ENCODE assay signal across 13 mouse cellular contexts in genomic region chr14:55028333-55028835, GRCm38 (mm10). TPM values are rescaled to one million over a fixed set of nuclear protein-coding genes. Genes with fewer than 3 reads are reported as not detected.
DNase-seq lines count a peak whose midpoint lies in the region; ATAC-seq and TF ChIP-seq lines count a peak whose summit lies in the region.
"Had no signal": no experiment of that assay in that cellular context is flagged by ENCODE, and none has a peak within 500 bp of the region (broad histone marks: within the 10 kb centered on the region; RNA-seq: fewer than 3 reads in every experiment).

No protein-coding gene starts in this region.

- H3K9me3 ChIP-seq in intestine, embryonic 14.5 days (ENCODE audit: control insufficient read depth, low read length) = no peaks in the 10 kb centered on the region
- H3K9me3 ChIP-seq in intestine, postnatal 0 days (ENCODE audit: control insufficient read depth) = no peaks in the 10 kb centered on the region
- H3K9me3 ChIP-seq in embryonic facial prominence, embryonic 14.5 days (ENCODE audit: control insufficient read depth, low read length) = no peaks in the 10 kb centered on the region
- H3K9me3 ChIP-seq in hindbrain, embryonic 16.5 days (ENCODE audit: control insufficient read depth, low read length) = no peaks in the 10 kb centered on the region
- no peaks in the 10 kb centered on the region for H3K9me3 ChIP-seq in neural tube, embryonic 11.5 days (ENCODE audit: control insufficient read depth, low read length)
- H3K9me3 ChIP-seq: heart, embryonic 13.5 days; limb, embryonic 15.5 days had no signal

- DNase-seq in intestine, embryonic 14.5 days (ENCODE audit: low spot score) = no peak
- peak; percentile 27 for DNase-seq in embryonic facial prominence, embryonic 14.5 days (ENCODE audit: low spot score)
- peak; percentile 71 for DNase-seq in neural tube, embryonic 11.5 days (ENCODE audit: low spot score)
- no peak for DNase-seq in lung, postnatal 25 days (ENCODE audit: low spot score)
- DNase-seq in left cerebral cortex, postnatal 10 days (ENCODE audit: extremely low spot score in 1 of 2, low spot score in 2 of 2) = no peak
- DNase-seq in urinary bladder, postnatal 4 days (ENCODE audit: low spot score in 2 of 2) = no peak

- ATAC-seq in intestine, embryonic 14.5 days (replicated peaks; ENCODE audit: low FRiP score, low TSS enrichment, low read depth) = peak; percentile 39; the same call in 1 of the 2 replicates
- ATAC-seq in intestine, postnatal 0 days = no peak
- ATAC-seq in embryonic facial prominence, embryonic 14.5 days (ENCODE audit: low read depth) = peak; percentile 26; the same call in 1 of the 2 replicates
- ATAC-seq in hindbrain, embryonic 16.5 days = peak; percentile 77
- peak; percentile 75 for ATAC-seq in neural tube, embryonic 11.5 days (ENCODE audit: insufficient read depth, low FRiP score, low TSS enrichment)

- intact Hi-C loops in left cerebral cortex, postnatal 10 days (cut with DNase I) = loop anchor here (5.0 kb wide), 2 partner anchors 34 to 49 kb away; no protein-coding TSS in a partner anchor

- H3K27me3 ChIP-seq in intestine, embryonic 14.5 days (replicated peaks; ENCODE audit: control insufficient read depth, insufficient read depth, low read length) = no peaks in the 10 kb centered on the region
- H3K27me3 ChIP-seq in intestine, postnatal 0 days (replicated peaks; ENCODE audit: control insufficient read depth, insufficient read depth, low read length) = no peaks in the 10 kb centered on the region
- H3K27me3 ChIP-seq in embryonic facial prominence, embryonic 14.5 days (replicated peaks; ENCODE audit: control insufficient read depth, insufficient read depth, low read length) = no peaks in the 10 kb centered on the region
- H3K27me3 ChIP-seq in hindbrain, embryonic 16.5 days (replicated peaks; ENCODE audit: control insufficient read depth, insufficient read depth, low read length) = no peaks in the 10 kb centered on the region
- no peaks in the 10 kb centered on the region for H3K27me3 ChIP-seq in neural tube, embryonic 11.5 days (ENCODE audit: control insufficient read depth, insufficient read depth, low read length)
- H3K27me3 ChIP-seq: heart, embryonic 13.5 days; limb, embryonic 15.5 days had no signal

- TF ChIP-seq CTCF in intestine, postnatal 0 days (IDR thresholded peaks at IDR 0.05; ENCODE audit: low read depth) = no peak

- 24% methylated on average over 5 of the region's 5 CpGs for WGBS in intestine, embryonic 14.5 days
- WGBS in intestine, postnatal 0 days = 51% methylated on average over 4 of the region's 5 CpGs
- 1% methylated on average over 5 of the region's 5 CpGs for WGBS in embryonic facial prominence, embryonic 14.5 days
- 9% methylated on average over 5 of the region's 5 CpGs for WGBS in hindbrain, embryonic 16.5 days
- WGBS in neural tube, embryonic 11.5 days = 11% methylated on average over 5 of the region's 5 CpGs

- peaks cover 15% of the 10 kb centered on the region for H3K4me1 ChIP-seq in intestine, embryonic 14.5 days (replicated peaks; ENCODE audit: control insufficient read depth, insufficient read depth, low read length)
- H3K4me1 ChIP-seq in intestine, postnatal 0 days (replicated peaks; ENCODE audit: control insufficient read depth, insufficient read depth, low read length) = no peaks in the 10 kb centered on the region
- peaks cover 6% of the 10 kb centered on the region; the same call in 1 of the 2 replicates for H3K4me1 ChIP-seq in embryonic facial prominence, embryonic 14.5 days (ENCODE audit: control insufficient read depth, insufficient read depth, low read length)
- H3K4me1 ChIP-seq in hindbrain, embryonic 16.5 days (ENCODE audit: control insufficient read depth, insufficient read depth, low read depth, low read length) = peaks cover 28% of the 10 kb centered on the region
- peaks cover 7% of the 10 kb centered on the region; the same call in 1 of the 2 replicates for H3K4me1 ChIP-seq in neural tube, embryonic 11.5 days (ENCODE audit: control insufficient read depth, insufficient read depth, low read length)

- no peak overlapping the region for H3K27ac ChIP-seq in intestine, embryonic 14.5 days (ENCODE audit: low read depth)
- H3K27ac ChIP-seq in intestine, postnatal 0 days (ENCODE audit: low read depth, low read length) = no peak overlapping the region
- H3K27ac ChIP-seq in embryonic facial prominence, embryonic 14.5 days (replicated peaks; ENCODE audit: low read depth, low read length) = no peak overlapping the region; the same call in 1 of the 2 replicates
- peak overlapping the region; percentile 88 for H3K27ac ChIP-seq in hindbrain, embryonic 16.5 days (ENCODE audit: low read depth, low read length)
- H3K27ac ChIP-seq in neural tube, embryonic 11.5 days (ENCODE audit: low read depth, low read length) = peak overlapping the region; percentile 81
- H3K27ac ChIP-seq: heart, embryonic 13.5 days; kidney, postnatal 0 days; limb, embryonic 15.5 days had no signal

- H3K4me2 ChIP-seq in intestine, embryonic 14.5 days (ENCODE audit: low read length) = peak overlapping the region; percentile 29; the same call in 1 of the 2 replicates
- H3K4me2 ChIP-seq in intestine, postnatal 0 days (replicated peaks; ENCODE audit: low read depth) = no peak overlapping the region
- H3K4me2 ChIP-seq in embryonic facial prominence, embryonic 14.5 days (ENCODE audit: low read depth, low read length) = peak overlapping the region; percentile 24
- H3K4me2 ChIP-seq in hindbrain, embryonic 16.5 days (ENCODE audit: low read length) = peak overlapping the region; percentile 45
- H3K4me2 ChIP-seq in neural tube, embryonic 11.5 days (ENCODE audit: low read depth) = peak overlapping the region; percentile 13; the same call in 1 of the 2 replicates
- H3K4me2 ChIP-seq: heart, embryonic 13.5 days; limb, embryonic 15.5 days had no signal

- H3K36me3 ChIP-seq in intestine, embryonic 14.5 days (ENCODE audit: control insufficient read depth, insufficient read depth, low read length) = peaks cover 19% of the 10 kb centered on the region
- H3K36me3 ChIP-seq in intestine, postnatal 0 days (ENCODE audit: control insufficient read depth, insufficient read depth) = peaks cover 22% of the 10 kb centered on the region
- peaks cover 24% of the 10 kb centered on the region for H3K36me3 ChIP-seq in embryonic facial prominence, embryonic 14.5 days (ENCODE audit: control insufficient read depth, insufficient read depth, low read length)
- peaks cover 3% of the 10 kb centered on the region; the same call in 1 of the 2 replicates for H3K36me3 ChIP-seq in hindbrain, embryonic 16.5 days (ENCODE audit: control insufficient read depth, insufficient read depth, low read length)
- no peaks in the 10 kb centered on the region for H3K36me3 ChIP-seq in neural tube, embryonic 11.5 days (ENCODE audit: control insufficient read depth, insufficient read depth, low read length)

- no peak overlapping the region for H3K9ac ChIP-seq in intestine, embryonic 14.5 days (ENCODE audit: low read length)
- H3K9ac ChIP-seq in intestine, postnatal 0 days (ENCODE audit: low read depth, low read length) = no peak overlapping the region
- 0 out of 2 replicates have a peak overlapping the region, but pooled peaks have one; percentile 19 for H3K9ac ChIP-seq in embryonic facial prominence, embryonic 14.5 days (ENCODE audit: low read depth, low read length)
- peak overlapping the region; percentile 41; the same call in 1 of the 2 replicates for H3K9ac ChIP-seq in hindbrain, embryonic 16.5 days (ENCODE audit: low read depth, low read length)
- peak overlapping the region; percentile 20 for H3K9ac ChIP-seq in neural tube, embryonic 11.5 days (ENCODE audit: low read length)
- H3K9ac ChIP-seq: heart, embryonic 13.5 days; limb, embryonic 15.5 days had no signal

- no peak overlapping the region for H3K4me3 ChIP-seq in intestine, embryonic 14.5 days (ENCODE audit: low read depth, low read length)
- H3K4me3 ChIP-seq in intestine, postnatal 0 days (ENCODE audit: low read depth, low read length) = no peak overlapping the region
- H3K4me3 ChIP-seq in embryonic facial prominence, embryonic 14.5 days (ENCODE audit: low read depth, low read length) = no peak overlapping the region
- no peak overlapping the region for H3K4me3 ChIP-seq in hindbrain, embryonic 16.5 days (ENCODE audit: low read length)
- H3K4me3 ChIP-seq in neural tube, embryonic 11.5 days (ENCODE audit: low read depth, low read length) = no peak overlapping the region
- H3K4me3 ChIP-seq: erythroblast, embryonic 14.5 days; heart, embryonic 13.5 days; limb, embryonic 15.5 days had no signal

RNA-seq across cellular contexts. Expression of gene Ngdn, which starts 13.1 kb away (rescaled TPM):
- 78.5 and 80.1 TPM in 2 replicates for polyA plus RNA-seq in intestine, embryonic 14.5 days (2014; fragmentation: Nextera tagmentation; extraction: Ambion mirVana)
- polyA plus RNA-seq in intestine, postnatal 0 days (2015; fragmentation: Nextera tagmentation; extraction: Ambion mirVana) = 69.4 and 77.9 TPM in 2 replicates
- polyA plus RNA-seq in embryonic facial prominence, embryonic 14.5 days (2014; fragmentation: Nextera tagmentation; extraction: Ambion mirVana) = 70.1 and 71.6 TPM in 2 replicates
- 48.2 and 50.6 TPM in 2 replicates for polyA plus RNA-seq in hindbrain, embryonic 16.5 days (2015; fragmentation: Nextera tagmentation; extraction: Ambion mirVana)
- 83.9 and 92.4 TPM in 2 replicates for polyA plus RNA-seq in neural tube, embryonic 11.5 days (2014; fragmentation: Nextera tagmentation; extraction: Ambion mirVana)
- total RNA-seq in left cerebral cortex, postnatal 10 days (2021) = 10 to 100 TPM; 21.5 to 26.8 TPM

RNA-seq across cellular contexts. Expression of gene Myh7, which starts 34.0 kb away (rescaled TPM):
- polyA plus RNA-seq in intestine, embryonic 14.5 days (2014; fragmentation: Nextera tagmentation; extraction: Ambion mirVana) = 0.43 and 1.2 TPM in 2 replicates
- 3.9 and 5.6 TPM in 2 replicates for polyA plus RNA-seq in intestine, postnatal 0 days (2015; fragmentation: Nextera tagmentation; extraction: Ambion mirVana)
- polyA plus RNA-seq in embryonic facial prominence, embryonic 14.5 days (2014; fragmentation: Nextera tagmentation; extraction: Ambion mirVana) = 92.5 and 103 TPM in 2 replicates
- 8.5 and 10.6 TPM in 2 replicates for polyA plus RNA-seq in hindbrain, embryonic 16.5 days (2015; fragmentation: Nextera tagmentation; extraction: Ambion mirVana)
- polyA plus RNA-seq in neural tube, embryonic 11.5 days (2014; fragmentation: Nextera tagmentation; extraction: Ambion mirVana) = 15.1 and 15.6 TPM in 2 replicates
- total RNA-seq in left cerebral cortex, postnatal 10 days (2021) = 1 to 10 TPM; 5.4 to 5.5 TPM
- polyA plus RNA-seq: erythroblast, embryonic 14.5 days had no signal

RNA-seq across cellular contexts. Expression of gene Gm17428, which starts 51.7 kb away (rescaled TPM):
- not detected in 2 replicates for polyA plus RNA-seq in intestine, embryonic 14.5 days (2014; fragmentation: Nextera tagmentation; extraction: Ambion mirVana)
- polyA plus RNA-seq in intestine, postnatal 0 days (2015; fragmentation: Nextera tagmentation; extraction: Ambion mirVana) = not detected in 2 replicates
- not detected in 2 replicates for polyA plus RNA-seq in embryonic facial prominence, embryonic 14.5 days (2014; fragmentation: Nextera tagmentation; extraction: Ambion mirVana)
- not detected in 2 replicates for polyA plus RNA-seq in hindbrain, embryonic 16.5 days (2015; fragmentation: Nextera tagmentation; extraction: Ambion mirVana)
- polyA plus RNA-seq in neural tube, embryonic 11.5 days (2014; fragmentation: Nextera tagmentation; extraction: Ambion mirVana) = not detected in 2 replicates
- total RNA-seq in left cerebral cortex, postnatal 10 days (2021) = not detected
- polyA plus RNA-seq: C2C12; erythroblast, embryonic 14.5 days; heart, embryonic 13.5 days; kidney, postnatal 0 days; limb, embryonic 15.5 days had no signal

Comparison
In these comparisons a context has a peak if more than half of its experiments do, and no peak if none do; other contexts are left out.
1. DNase-seq: peak in embryonic facial prominence, embryonic 14.5 days (single experiment) and neural tube, embryonic 11.5 days (single experiment); none in intestine, embryonic 14.5 days (single experiment), lung, postnatal 25 days (single experiment), left cerebral cortex, postnatal 10 days (0 of 2) and urinary bladder, postnatal 4 days (0 of 2).
2. H3K27ac ChIP-seq: peak in hindbrain, embryonic 16.5 days (single experiment) and neural tube, embryonic 11.5 days (single experiment); none in intestine, embryonic 14.5 days (single experiment), intestine, postnatal 0 days (single experiment) and embryonic facial prominence, embryonic 14.5 days (single experiment).
3. H3K9ac ChIP-seq: peak in embryonic facial prominence, embryonic 14.5 days (single experiment), hindbrain, embryonic 16.5 days (single experiment) and neural tube, embryonic 11.5 days (single experiment); none in intestine, embryonic 14.5 days (single experiment) and intestine, postnatal 0 days (single experiment).